Mouse (Mus musculus) WW6 (cell line): Measurements from ENCODE around the gene Npm3.

Source experiments
- DNase-seq: peaks from one replicate; pipeline ENCODE4 v3.0.0-alpha.2; 2013; ENCODE audit warnings: low read depth, low spot score

The Npm3 gene

DNA sequence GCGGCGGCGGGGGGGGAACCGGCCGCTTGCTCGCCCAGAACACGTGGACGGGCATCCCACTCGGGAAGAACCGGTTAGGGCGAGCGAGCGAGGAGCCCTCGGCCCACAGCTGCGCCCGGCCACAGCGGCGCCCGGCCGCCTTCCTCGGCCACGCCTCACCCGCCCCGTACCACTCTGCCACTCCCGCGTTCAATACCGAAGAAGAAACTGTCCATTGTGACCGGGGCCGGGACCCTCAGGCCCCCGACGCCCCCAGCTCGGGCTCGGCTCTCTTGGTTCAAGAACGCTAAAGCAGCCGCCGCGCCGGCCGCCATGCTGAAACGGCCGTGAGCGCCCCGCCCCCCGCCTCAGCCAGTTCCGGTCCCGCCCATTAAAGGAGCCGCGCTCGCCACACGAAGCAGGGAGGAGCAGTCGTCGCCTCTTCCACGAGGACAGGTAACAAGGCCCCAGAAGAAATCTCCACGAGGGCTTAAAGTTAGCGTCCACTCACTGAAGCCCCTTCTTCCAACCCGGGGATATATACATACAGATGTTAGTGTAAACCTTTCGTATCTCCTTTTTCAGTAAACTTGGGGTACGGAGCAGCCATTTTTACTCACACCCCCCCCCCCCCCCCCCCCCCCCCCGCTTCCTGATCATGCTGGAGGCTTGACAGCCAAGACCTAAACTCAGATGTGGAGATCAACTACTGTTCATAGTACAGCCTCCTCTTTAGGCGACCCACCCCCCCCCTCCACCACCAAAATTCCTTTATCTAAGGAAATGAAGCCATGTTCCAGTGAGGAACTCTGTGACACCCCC lies at the start of gene Npm3:
Gene Npm3, minus strand, starts transcription at position 349 of the 801 bp plus-strand sequence.
- DNase-seq, result peak; percentile 70

DNA sequence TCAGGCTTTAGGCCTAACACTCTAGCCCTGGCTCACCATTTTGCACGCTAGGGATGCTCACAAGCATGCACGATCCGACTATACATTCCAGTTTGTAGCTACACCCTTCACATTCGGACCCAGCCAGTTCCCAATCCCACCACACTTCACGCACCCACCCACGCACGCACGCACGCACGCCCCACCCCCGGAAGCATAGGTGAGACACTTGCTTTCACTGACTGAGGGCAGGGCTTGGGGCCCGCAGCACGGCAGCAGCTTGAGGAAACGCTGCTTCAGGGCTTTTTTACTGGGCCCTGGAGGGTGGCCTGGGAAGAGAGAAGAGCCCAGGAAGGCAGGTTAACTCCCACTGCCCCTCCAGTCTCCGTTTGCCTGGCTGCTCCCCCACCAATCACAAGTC lies 47.5 kb upstream of the Npm3 start:
- no peak for DNase-seq

GRCm38 (mm10) chr19:45796061-45796556 lies 46.7 kb upstream of the Npm3 start:
- peak; percentile 73 for DNase-seq

- no peak for DNase-seq
These were observed 46.1 kb upstream of the Npm3 start for GRCm38 (mm10) chr19:45795406-45795944.

- DNase-seq, result no peak
These were observed 45.3 kb upstream of the Npm3 start for GRCm38 (mm10) chr19:45794718-45795117.

DNA sequence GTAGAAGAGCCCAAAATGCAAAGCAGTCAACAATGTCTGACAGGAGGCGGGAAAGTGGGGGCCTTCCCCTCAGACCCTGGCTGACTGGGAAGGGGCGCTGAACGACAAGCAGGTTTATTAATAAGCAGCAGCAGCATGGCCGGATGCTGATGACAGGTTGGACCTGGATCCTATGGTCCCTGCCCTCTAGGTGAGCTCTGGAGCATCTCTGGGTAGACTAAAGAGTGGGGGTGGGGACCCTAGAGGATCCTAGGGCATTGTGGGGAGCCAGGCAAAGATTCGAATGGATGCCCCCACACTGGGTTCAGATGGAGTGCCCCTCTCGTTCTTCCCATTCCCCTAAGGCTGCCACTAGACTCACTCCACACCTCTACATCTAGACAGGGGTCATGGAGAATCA lies 43.0 kb upstream of the Npm3 start:
- DNase-seq, result no peak

DNA sequence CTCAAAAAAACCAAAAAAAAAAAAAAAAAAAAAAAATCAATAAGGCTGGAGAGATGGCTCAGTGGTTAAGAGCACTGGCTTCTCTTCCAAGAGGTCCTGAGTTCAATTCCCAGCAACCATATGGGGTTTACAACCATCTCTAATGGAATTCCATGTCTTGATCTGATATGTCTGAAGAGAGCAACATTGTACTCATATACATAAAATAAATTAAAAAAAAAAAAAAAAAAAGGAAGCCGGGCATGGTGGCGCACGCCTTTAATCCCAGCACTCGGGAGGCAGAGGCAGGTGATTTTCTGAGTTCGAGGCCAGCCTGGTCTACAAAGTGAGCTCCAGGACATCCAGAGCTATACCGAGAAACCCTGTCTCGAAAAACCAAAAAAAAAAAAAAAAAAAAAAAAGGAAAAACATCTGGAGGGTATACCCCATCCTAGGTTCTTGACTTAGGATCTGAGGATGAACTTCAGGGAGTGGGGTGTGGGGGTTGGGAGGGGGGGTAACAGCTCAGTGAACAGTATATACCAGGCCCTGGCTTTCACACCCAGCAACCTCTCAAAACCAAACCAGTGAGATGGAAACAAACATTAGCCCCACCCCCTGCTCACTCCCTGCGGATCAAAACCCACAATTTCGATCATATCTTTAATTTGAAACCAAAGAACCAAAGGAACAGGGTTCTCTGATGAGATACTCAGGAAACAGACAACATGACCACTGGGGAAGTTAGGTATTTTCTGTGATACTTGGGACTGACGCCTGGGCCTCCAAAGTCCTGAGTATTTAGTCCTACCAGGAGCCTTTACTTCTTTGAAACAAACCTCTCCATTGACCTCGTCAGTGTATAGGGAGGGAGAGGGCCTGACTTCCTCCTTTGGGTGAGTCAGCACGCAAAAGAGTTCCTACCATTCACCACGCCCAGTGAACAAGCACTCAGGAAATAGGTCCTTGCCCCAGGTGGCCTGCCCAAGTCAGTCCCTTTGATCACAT lies 40.8 kb upstream of the Npm3 start:
- peak; percentile 64 for DNase-seq

DNA sequence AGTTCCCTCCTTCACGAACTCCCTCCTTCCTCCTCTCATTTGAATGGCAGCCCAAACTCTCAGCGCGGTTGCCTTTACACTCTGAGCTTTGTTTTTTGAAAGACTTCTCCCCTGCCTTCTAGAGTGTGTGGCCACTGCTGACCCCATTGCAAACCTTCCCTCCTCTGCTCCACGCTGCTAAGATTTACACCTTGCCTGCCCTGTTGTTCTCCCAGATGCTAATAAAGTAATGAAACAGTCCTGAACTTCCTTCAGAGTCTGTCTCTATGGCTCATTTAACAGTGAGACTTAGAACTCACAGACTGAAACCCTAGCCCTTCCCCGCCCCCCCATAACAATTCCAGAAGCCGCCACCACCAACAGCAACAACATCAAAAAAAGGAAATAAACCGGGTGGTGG lies 40.0 kb upstream of the Npm3 start:
- DNase-seq, result no peak

DNA sequence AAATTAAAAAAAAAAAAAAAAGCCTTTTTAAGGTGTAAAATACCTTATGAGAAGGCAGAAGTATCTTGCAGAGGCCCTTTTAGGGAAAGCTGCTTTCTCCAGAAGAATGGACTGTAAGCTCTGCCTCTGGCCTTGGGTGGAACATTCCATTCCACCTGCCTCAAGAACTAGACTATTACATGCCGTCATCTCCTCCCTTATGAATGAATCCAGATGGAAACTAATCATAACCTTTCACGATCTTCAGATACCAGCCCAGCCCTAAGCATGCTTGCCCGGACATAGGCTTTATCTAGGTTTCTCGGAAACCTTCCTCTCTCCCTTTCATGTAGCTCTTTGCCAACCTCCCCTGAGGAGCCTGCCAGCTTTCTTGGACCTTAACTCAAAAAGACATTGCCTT lies 38.9 kb upstream of the Npm3 start:
- no peak for DNase-seq

DNA sequence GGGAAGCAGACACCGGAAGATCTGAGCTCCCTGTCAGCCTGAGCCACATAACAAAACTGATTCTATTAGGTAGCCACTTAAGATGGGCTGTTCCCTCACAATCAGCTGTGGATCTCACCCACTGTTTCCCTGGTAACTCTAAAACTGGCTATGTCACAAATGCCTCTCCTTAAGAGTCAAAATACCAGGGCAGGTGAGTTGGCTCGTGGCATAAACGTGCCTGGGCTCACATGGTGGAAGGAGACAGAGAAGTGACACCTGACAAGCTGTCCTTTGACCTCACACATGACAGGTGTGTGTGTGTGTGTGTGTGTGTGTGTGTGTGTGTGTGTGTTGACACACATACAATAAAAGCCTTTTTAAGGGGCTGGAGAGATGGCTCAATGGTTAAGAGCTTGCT lies 38.1 kb upstream of the Npm3 start:
- DNase-seq, result no peak

- DNase-seq, result no peak
These were observed 36.1 kb upstream of the Npm3 start for GRCm38 (mm10) chr19:45785470-45785869.

DNA sequence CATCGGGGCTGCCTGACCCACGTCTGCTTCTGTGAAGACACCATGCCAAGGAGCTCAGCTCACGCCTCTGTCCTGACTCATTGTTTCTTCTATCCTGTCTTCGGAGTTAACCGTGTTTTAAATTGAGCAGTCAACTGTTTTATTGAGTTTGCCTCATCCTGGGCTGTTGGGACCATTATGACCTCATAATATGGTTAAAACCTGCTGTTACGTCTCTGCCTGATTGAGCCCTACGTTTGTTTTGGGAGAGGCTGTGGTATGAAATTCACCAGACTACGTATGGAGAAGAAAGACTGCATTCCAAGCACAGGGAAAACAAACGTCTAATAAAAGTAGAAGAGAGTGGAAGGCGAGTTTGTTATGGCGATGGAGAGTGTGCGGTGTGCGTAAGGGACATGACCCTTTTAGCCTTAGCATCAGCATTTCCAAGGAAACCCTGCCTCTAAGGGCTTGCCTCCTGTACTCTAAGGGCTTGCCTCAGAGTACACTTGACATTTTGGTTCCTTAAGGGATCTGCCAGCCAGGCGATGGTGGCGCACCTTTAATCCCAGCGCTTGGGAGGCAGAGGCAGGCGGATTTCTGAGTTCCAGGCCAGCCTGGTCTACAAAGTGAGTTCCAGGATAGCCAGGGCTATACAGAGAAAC lies 34.7 kb upstream of the Npm3 start:
- DNase-seq, result no peak

DNA sequence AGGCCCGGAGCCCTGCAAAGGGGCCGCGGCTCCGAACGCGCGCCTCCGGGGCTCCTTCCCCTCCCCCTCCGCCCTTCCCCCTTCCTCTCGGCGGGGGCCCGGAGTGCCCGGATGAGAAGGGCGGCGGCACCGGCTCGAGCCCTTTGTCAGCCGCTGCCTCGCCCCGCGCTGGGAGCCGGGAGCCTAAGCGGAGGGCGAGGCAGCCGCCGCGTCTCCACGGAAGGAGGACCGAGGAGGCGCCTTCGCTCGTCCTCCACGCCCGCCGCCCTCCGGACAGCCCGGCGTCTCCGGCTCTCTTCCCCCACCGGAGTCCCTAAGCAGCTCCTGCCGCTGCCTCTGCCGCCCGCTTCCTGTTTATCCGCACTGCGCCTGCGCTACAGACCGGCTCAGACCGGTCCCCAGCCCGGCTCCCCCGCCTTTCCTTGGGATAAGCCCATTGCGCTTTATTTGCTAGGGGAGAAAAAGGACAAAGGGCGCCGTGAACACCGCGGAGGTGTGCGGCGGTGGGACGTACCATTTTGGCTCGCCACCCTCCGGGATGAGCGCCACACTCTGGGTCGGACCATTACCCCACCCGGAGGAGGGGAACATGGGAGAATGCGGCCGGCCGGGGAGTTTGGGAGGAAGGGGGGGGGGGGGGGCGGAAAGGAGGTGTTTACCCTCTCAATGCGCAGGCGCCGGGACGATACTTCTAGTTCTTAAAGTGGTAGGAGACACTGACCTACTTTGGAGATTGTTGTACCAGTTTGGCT lies 34.0 kb upstream of the Npm3 start, which contains the start of gene Mgea5:
Gene Mgea5, minus strand, starts transcription at position 657 of the 752 bp plus-strand sequence.
- DNase-seq, result peak; percentile 98

DNA sequence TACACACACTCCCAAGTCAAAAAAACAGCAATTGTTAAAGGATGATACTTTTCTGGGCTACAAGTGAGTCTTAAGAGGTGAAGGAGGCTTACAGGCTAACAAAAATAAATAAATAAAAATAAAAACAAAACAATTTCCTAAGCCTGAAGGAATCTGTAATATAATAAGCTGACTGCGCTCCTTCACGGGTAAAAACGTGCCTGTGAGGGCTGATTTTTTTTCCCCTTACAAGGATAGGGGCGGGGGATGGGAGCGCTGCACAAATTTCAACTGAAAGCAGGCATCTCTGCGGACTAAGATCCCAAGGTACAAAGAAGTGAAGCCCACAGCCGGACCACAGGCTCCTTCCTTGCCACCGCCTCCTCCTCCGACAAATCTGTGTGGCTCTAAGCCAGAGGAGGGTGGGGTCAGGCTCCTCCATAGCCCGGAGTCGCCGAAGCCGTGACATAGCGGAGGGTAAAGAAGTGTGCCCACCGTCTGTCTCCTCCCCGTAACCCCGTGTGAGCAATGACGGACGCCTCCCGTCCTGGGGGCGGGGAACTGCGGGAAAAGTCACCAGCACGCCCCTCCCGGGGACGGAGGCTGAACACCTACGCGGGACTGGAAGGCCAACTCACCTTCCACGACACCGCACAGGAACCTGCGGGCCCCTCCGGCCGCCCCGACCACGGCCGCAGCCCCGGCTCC lies 33.1 kb upstream of the Npm3 start:
- DNase-seq, result no peak

- no peak for DNase-seq
These were observed 32.3 kb upstream of the Npm3 start for GRCm38 (mm10) chr19:45781676-45782075.

- no peak for DNase-seq
These were observed 31.0 kb upstream of the Npm3 start for GRCm38 (mm10) chr19:45780350-45780915.

DNA sequence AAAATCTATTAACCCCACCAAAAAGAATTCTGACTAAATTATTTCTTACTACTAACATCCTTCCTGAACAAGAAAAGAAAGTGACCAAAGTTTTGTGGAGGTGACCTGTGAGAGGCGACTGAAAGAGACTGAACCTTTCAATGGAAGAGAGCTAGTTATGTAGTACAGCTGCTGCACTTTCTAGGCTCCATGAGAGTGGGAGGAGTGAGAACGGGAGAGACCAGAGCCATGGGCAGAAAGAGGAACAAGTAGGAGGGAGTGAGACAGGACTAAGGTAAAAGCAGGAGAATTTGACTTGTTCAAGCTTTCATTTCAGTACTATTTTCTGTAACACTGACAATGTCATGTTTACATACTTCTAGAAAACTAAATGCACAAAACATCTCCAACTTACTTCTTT lies 26.1 kb upstream of the Npm3 start:
- DNase-seq, result no peak

DNA sequence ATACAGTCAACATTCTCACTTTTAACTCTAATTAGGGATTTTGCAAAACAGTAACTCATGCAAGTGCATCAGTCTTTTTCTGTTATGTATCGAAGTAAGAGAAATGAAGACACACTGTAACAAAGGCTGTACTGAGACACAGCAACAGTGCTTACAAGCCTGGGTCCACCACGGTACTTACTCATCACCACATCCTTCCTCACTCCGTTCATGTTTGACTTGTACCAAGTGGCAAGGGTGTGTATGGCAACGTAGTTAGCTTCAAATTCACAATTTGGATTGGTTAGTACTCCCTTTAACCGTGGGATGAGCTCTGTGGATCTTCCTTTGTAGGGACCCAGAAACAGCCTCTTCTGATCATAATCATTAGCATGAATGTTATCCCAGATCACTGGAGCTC lies 22.1 kb upstream of the Npm3 start:
- DNase-seq, result no peak

DNA sequence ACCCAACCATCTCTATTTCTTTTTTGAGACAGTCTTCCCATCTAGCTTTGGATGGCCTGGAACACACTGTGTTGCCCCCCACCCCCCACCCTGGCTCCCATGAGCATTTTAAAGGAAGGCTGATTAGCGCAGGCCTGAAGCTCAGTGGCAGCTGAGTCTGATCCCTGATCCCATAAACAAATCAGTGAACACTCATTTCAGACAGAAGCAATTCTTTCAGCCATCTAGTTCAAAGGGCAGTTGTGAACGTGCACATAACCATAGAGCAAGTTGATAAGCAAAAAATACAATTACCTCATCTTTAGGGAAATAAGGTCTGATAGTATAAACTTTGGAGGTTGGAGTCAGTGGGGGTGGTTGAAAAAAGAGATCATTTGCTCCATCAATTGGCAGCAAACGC lies 11.4 kb upstream of the Npm3 start:
- DNase-seq, result no peak

GRCm38 (mm10) chr19:45758671-45759070 lies 9.3 kb upstream of the Npm3 start:
- DNase-seq, result no peak
